Mouse (Mus musculus) lung, adult 2 months (tissue): ENCODE measurements around the gene Pafah2.

Experiments used
- CTCF ChIP-seq: fragments of 200-500 bp; IDR thresholded peaks from 2 replicates; pipeline ENCODE4 v1.5.1; 2011; ENCODE audit warnings: mild to moderate bottlenecking, low read length, control low read depth; ENCODE audit not compliant: insufficient read depth
- POLR2A ChIP-seq: fragments of 200-500 bp; IDR thresholded peaks from 2 replicates; pipeline ENCODE4 v1.6.1; 2011; ENCODE audit warnings: low read depth, mild to moderate bottlenecking, control low read depth, low read length, borderline replicate concordance; ENCODE audit errors: extremely low read depth

GRCm38 (mm10) chr4:134469341-134469796 lies 73.2 kb downstream of the Pafah2 start:
- TF ChIP-seq POLR2A (no peak), CTCF (no peak)
